Mouse (Mus musculus) limb, embryonic 10.5 days (tissue): ENCODE measurements around the gene Cuta. TPM values are rescaled to one million over a fixed set of nuclear protein-coding genes. Genes with fewer than 3 reads are reported as not detected.
A peak's percentile ranks its signal among the peaks of the same experiment; 100 is the strongest.
"Not testable (repeated sequence)": the region's sequence is repeated elsewhere in the genome, so short reads cannot be mapped to it uniquely, and the experiment has no call there.

Experiments used
- DNase-seq: peaks from one replicate; pipeline ENCODE4 v3.0.0-alpha.2; 2017; ENCODE audit warnings: low spot score
- H3K27ac ChIP-seq: fragments of 300-500 bp; sonication (generic); 2 replicates; pipeline ENCODE4 v1.5.1; 2016; ENCODE audit warnings: mild to moderate bottlenecking
- H3K27me3 ChIP-seq: fragments of 300-500 bp; sonication (generic); 2 replicates; pipeline ENCODE4 v1.6.1; 2016; ENCODE audit warnings: low read depth, mild to moderate bottlenecking; ENCODE audit not compliant: poor library complexity, severe bottlenecking
- H3K36me3 ChIP-seq: fragments of 300-500 bp; sonication (generic); 2 replicates; pipeline ENCODE4 v1.6.1; 2016; ENCODE audit warnings: mild to moderate bottlenecking, moderate library complexity
- H3K4me1 ChIP-seq: fragments of 300-500 bp; sonication (generic); 2 replicates; pipeline ENCODE4 v1.6.1; 2016
- H3K4me3 ChIP-seq: fragments of 300-500 bp; sonication (generic); 2 replicates; pipeline ENCODE4 v1.5.1; 2016; ENCODE audit warnings: mild to moderate bottlenecking, moderate library complexity
- H3K9me3 ChIP-seq: fragments of 300-500 bp; sonication (generic); replicated peaks from 2 replicates; pipeline ENCODE4 v1.6.1; 2016; ENCODE audit warnings: mild to moderate bottlenecking
- whole genome bisulfite sequencing: fragments of 180-500 bp; shearing (Covaris S2); methylation state at CpG from one replicate; pipeline ENCODE4 v1.1.7; 2016; 5-methylcytosine and 5-hydroxymethylcytosine counted together
- polyA plus RNA-seq: library from polyadenylated mRNA; unstranded; fragments of >200 nt; fragmentation: Nextera tagmentation; extraction: Ambion mirVana; gene quantifications from 2 replicates; pipeline ENCODE4 v1.2.1, GENCODE M21; 2016

The Cuta gene
- 184 and 188 TPM in 2 replicates for polyA plus RNA-seq

DNA sequence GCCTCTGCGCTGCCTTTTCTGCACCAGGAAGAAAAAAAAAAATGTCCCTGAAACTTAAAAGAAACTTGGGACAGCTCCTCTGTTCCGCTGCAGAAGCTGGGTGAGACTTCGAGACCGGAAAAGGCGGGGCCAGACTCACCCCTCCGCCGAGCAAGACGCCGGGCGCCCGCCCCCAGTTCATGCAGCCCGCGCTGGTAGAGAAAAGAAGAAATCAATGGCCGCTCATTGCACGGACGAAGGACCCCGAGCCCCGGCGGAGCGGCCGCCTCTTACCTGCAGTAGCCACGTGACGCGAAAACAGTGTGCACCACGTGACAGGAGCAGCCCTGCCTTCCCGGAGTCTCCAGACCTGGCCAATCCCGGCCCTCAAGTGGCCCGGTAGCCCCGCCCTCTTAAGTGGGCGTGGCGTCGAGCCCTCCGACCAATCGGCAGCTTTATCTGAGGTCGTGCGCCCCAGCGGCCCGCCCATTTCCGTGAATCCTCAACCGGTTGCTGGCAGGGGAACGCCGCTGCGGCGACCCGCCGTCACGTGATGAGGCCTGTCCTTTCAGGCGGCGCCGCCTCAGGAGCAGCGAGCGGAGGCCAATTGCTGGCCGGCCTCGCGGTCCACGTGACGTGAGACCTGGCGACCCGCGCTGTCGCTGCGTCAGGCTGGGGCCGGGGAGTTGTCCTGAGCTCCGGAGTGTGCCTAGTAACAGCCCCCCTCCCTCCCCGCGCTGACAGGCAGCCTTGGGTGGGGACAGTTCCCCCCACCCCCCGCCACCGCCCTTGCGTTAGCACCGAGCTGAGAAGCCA lies at the start of gene Cuta:
TSS of gene Cuta (minus strand) at position 392 of the 795 bp plus-strand sequence.
- WGBS = under 1% methylated on average over 70 of the region's 70 CpGs
- peaks cover 61% of the 10 kb centered on the region for H3K4me1 ChIP-seq

DNA sequence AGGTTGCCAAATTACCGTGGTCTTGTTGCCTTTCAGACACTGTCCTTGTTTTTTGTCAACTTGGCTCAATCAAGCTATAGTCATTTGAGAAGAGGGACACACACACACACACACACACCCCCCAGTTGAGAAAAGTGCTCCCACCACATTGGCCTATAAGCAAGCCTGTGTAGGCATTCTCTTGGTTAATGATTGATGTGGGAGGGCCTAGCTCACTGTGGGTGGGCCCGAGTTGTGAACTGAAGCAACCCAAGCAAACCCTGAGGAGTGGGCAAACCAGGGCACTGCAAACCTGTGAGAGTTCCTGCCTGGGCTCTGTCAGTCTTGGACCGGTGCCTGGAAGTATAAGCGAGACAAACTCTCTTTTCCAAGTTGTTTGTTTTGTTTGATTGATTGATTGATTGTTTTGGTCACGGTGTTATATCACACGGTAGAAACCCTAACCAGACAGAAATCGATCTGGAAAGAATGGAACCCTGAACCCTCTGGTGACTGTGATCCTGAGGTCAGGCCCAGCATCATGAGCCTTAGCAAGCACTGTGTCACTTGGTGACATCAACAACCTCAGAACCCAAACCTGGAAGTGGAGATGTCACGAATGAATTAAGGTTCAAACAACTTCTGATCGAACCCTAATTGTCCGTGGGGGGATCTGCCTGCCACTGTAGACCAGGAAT lies 46.3 kb upstream of the Cuta start:
- no peaks in the 10 kb centered on the region for H3K9me3 ChIP-seq
- no peaks in the 10 kb centered on the region for H3K27me3 ChIP-seq
- H3K36me3 ChIP-seq = peaks cover 6% of the 10 kb centered on the region
- H3K27ac ChIP-seq = no peak overlapping the region
- no peaks in the 10 kb centered on the region for H3K4me1 ChIP-seq
- WGBS = 91% methylated on average over 10 of the region's 10 CpGs
- no peak for DNase-seq
- no peak overlapping the region for H3K4me3 ChIP-seq

More for the DNA sequence above, at the start of gene Cuta:
- Histone ChIP-seq H3K36me3 (peaks cover 34% of the 10 kb centered on the region), H3K9me3 (no peaks in the 10 kb centered on the region), H3K4me3 (peak within 1 kb of the TSS; percentile 75), H3K27ac (peak within 1 kb of the TSS; percentile 88), H3K27me3 (no peaks in the 10 kb centered on the region)
- DNase-seq = peak; percentile 99

DNA sequence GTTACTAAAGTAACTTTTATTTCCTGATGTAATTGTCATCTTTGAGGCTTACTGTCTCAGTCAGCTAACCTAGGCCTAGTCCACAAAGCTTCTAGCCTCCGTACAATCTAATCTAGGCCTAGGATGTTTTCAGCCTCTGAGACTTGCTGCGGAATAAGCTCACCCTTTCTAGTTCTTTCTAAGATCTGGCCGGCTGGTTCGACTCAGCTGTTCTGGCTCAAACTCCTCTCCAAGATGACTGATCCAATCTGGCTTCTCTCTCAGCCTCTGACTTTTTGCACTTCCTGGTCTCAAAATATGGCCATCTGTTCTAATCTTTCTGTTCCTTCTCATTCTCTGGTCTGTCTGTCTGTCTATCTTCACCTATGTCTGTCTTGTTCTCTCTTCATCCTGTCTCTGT lies 44.0 kb upstream of the Cuta start:
- 93% methylated on average over 4 of the region's 4 CpGs for WGBS
- DNase-seq = no peak
- peaks cover 29% of the 10 kb centered on the region for H3K36me3 ChIP-seq
- H3K27me3 ChIP-seq = no peaks in the 10 kb centered on the region
- no peak overlapping the region for H3K4me3 ChIP-seq
- no peaks in the 10 kb centered on the region for H3K9me3 ChIP-seq
- no peaks in the 10 kb centered on the region for H3K4me1 ChIP-seq
- no peak overlapping the region for H3K27ac ChIP-seq

DNA sequence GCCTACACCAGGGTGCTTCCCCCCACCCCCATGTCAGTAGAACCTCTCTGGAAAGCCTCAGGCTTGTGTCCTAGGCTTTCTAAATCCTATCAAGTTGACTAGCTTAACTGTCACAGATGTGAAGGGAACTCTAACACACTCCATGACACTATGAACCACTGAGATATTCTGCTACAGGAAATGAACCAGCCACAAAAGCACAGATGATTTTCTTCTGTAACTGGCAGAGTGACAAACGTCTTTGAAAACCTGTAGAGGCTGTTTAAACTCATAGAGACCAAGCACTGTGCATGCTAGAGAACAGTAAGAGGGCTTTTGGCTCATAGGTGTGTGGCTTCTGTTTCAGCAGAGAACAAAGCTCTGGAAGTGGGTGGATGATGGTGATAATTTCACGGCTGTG lies 41.7 kb upstream of the Cuta start:
- no peak for DNase-seq
- no peaks in the 10 kb centered on the region for H3K27me3 ChIP-seq
- WGBS = 85% methylated on average over 2 of the region's 2 CpGs
- H3K9me3 ChIP-seq = no peaks in the 10 kb centered on the region
- H3K27ac ChIP-seq = no peak overlapping the region
- H3K4me1 ChIP-seq = peaks cover 4% of the 10 kb centered on the region
- H3K4me3 ChIP-seq = no peak overlapping the region
- peaks cover 52% of the 10 kb centered on the region for H3K36me3 ChIP-seq

DNA sequence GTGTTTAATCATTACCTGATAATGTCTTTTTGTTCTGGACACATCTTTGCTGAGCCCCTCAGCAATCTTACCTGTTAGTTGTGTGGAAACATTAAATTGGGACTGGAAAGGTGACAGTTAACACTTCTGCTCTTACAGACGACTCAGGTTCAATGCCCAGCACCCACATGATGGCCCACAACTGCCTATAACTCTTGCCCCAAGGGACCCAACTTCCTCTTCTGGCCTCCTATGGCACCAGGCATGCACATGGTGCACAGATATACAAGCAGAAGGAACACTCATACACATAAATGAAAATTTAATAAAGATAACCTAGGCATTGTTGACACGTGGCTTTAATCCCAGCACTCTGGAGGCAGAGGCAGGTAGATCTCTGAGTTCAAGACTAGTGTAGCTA lies 40.1 kb upstream of the Cuta start:
- Histone ChIP-seq H3K9me3 (no peaks in the 10 kb centered on the region), H3K4me1 (peaks cover 14% of the 10 kb centered on the region), H3K4me3 (no peak overlapping the region), H3K36me3 (peaks cover 69% of the 10 kb centered on the region), H3K27ac (no peak overlapping the region), H3K27me3 (no peaks in the 10 kb centered on the region)
- no peak for DNase-seq
- WGBS = 85% methylated on average over 2 of the region's 2 CpGs

DNA sequence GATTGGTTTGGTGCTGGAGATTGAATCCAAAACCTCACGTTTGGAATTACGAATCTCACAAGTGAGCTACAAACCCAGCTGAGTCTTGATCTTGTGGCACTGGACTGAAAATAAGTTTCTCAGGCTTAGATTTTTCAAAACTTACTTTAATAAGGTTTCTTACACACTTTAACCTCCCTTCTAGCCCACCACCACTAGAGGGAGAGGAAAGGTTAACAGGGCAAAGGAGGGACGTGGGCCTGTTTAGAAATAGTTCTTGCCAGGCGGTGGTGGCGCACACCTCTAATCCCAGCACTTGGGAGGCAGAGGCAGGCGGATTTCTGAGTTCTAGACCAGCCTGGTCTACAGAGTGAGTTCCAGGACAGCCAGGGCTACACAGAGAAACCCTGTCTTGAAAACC lies 38.0 kb upstream of the Cuta start:
- DNase-seq, H3K27ac ChIP-seq, H3K9me3 ChIP-seq, H3K4me3 ChIP-seq, H3K27me3 ChIP-seq: not testable (repeated sequence)
- WGBS = 96% methylated on average over 6 of the region's 6 CpGs
- H3K36me3 ChIP-seq = peaks cover 74% of the 10 kb centered on the region
- peaks cover 26% of the 10 kb centered on the region for H3K4me1 ChIP-seq

DNA sequence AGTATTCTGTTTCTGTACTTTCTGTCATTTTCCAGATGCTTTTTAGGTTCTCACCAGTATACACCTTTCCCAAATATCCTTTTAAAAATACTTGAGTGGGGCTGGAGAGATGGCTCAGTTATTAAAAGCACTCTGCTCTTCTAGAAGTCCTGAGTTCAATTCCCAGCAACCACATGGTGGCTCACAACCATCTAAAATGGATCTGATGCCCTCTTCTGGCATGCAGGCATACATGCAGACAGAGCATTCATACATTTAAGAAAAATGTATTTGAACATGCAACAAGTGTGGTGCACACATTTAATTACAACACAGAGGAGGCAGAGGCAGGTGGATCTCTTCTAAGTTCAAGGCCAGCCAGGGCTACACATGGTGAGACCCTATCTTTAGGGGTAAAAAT lies 36.0 kb upstream of the Cuta start:
- no peaks in the 10 kb centered on the region for H3K27me3 ChIP-seq
- H3K36me3 ChIP-seq = peaks cover 73% of the 10 kb centered on the region
- no peak overlapping the region for H3K4me3 ChIP-seq
- DNase-seq = no peak
- H3K9me3 ChIP-seq = no peaks in the 10 kb centered on the region
- H3K27ac ChIP-seq = no peak overlapping the region
- peaks cover 44% of the 10 kb centered on the region for H3K4me1 ChIP-seq

DNA sequence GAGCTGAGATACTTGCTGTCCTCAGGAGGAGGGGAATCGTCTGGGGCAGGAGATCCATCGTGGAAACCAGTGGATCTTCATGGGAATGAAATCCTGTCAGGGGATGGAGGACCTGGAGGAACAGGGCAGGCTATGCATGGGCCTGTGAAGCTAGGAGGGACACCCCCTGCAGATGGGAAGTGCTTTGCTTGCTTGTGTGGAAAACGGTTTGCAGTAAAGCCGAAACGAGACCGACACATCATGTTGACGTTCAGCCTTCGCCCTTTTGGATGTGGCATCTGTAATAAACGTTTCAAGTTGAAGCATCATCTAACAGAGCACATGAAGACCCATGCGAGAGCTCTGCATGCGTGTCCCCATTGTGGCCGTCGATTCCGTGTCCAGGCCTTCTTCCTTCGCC lies 35.2 kb upstream of the Cuta start:
- H3K36me3 ChIP-seq = peaks cover 70% of the 10 kb centered on the region
- H3K4me3 ChIP-seq = 0 out of 2 replicates have a peak overlapping the region, but pooled peaks have one; percentile 83
- H3K27me3 ChIP-seq = no peaks in the 10 kb centered on the region
- H3K27ac ChIP-seq = no peak overlapping the region
- peaks cover 49% of the 10 kb centered on the region for H3K4me1 ChIP-seq
- DNase-seq = no peak
- H3K9me3 ChIP-seq = no peaks in the 10 kb centered on the region
- 95% methylated on average over 15 of the region's 15 CpGs for whole genome bisulfite sequencing

DNA sequence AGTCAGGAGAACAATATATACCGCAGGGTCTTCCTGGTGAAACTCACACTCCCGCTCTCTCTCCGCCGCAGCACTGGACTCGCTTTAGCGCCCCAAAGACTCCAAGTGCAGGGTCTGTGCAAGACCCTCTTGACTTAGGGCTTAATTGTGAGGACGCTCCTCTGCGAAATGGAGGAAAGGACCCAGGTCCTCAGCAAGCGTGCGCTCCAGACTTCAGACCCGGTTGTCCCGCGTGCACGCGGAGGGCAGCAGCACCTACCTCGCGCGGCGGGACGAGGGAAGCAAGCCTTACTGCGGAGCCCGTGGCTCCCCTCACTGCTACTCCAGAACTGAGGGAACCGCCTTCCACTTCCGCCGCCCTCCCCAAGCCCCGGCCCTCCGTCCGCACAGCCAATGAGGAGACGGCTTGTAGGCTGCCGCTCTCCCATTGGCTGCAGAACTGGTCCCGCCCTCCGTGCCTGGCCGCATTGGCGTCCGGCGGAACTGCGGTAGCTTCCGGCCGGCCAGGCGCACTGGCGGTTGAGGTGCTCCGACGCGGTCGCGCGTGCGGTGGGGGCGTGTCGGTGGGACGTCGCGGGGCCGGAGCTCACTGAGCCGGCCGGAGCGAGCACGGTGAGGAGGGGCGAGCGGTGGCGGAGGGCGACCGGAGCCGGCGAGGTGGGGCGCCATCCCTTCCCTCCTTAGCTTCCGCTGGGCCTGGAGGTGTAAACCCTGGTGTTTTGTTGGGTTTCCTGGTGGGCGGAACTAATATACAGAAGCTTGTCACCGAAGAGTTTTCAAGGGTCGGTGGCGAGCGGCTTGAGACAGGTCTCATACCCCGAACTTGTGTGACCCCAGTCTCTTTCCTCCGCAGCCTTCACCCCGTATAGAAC lies 33.6 kb upstream of the Cuta start, which contains the start of gene Zbtb9:
TSS of gene Zbtb9 (plus strand) at position 465 of the 872 bp plus-strand sequence.
- peaks cover 49% of the 10 kb centered on the region for H3K4me1 ChIP-seq
- WGBS = under 1% methylated on average over 75 of the region's 75 CpGs
- peak within 1 kb of the TSS; percentile 83 for H3K4me3 ChIP-seq
- no peaks in the 10 kb centered on the region for H3K27me3 ChIP-seq
- H3K36me3 ChIP-seq = peaks cover 70% of the 10 kb centered on the region
- peak; percentile 97 for DNase-seq
- peak within 1 kb of the TSS; percentile 89 for H3K27ac ChIP-seq
- no peaks in the 10 kb centered on the region for H3K9me3 ChIP-seq

DNA sequence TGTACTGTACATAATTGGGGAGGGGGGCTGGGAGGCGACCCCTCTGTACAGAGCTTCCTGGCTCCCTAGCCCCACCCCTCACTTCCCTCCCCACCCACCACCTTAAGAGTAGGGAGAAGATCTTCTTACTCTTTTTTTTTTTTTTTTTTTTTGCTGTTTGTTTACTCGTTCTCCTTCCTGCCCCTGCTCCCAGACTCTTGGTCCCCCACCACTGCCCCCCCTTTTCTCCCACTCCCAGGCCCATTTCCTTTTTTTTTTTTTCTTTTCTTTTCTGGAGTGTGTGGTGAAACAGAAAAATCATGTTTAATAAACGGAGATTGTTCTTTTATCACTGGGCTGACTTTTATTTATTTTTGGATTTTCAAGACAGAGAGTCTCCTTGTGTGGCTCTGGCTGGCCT lies 32.7 kb upstream of the Cuta start:
- Histone ChIP-seq H3K27me3 (no peaks in the 10 kb centered on the region), H3K4me3 (peak overlapping the region; percentile 83), H3K36me3 (peaks cover 70% of the 10 kb centered on the region), H3K27ac (peak overlapping the region; percentile 89), H3K9me3 (no peaks in the 10 kb centered on the region), H3K4me1 (peaks cover 49% of the 10 kb centered on the region)
- WGBS = 6% methylated on average over 3 of the region's 3 CpGs
- DNase-seq = no peak

DNA sequence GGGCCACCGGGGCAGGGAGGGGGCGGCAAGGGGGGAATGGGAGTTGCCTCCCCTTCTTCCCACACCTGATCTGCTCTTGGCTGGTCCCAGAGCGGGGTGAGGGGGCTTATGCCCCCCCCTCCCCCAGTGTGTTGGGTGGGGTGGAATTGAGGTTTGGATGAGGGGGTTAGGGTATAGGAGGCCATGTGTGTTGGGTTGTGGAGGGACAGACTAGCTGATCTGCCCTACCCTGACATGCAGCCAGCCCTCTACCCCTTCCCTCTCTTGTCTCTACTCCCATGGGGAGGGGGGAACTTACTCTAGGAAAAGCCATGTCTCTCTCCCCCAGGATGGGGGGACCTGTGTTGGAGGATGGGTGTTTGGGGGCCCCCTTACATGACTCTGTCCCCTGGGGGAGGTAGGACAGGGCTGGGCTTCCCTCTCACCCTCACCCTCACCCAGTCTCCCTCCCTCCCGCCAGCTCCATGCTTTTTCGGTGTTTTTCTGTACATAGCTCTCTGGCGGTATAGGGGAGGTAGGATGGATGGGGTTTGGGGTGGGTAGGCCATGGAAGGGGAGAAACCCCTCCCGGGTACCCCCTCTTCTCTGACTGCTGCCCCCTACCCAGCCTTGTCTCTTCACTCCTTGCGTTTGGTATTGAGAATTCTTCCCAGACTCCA lies 32.0 kb upstream of the Cuta start:
- peaks cover 70% of the 10 kb centered on the region for H3K36me3 ChIP-seq
- DNase-seq = no peak
- peaks cover 46% of the 10 kb centered on the region for H3K4me1 ChIP-seq
- no peaks in the 10 kb centered on the region for H3K9me3 ChIP-seq
- H3K27ac ChIP-seq = no peak overlapping the region; the same call in 1 of the 2 replicates
- H3K27me3 ChIP-seq = no peaks in the 10 kb centered on the region
- peak overlapping the region; percentile 83 for H3K4me3 ChIP-seq
- WGBS = 58% methylated on average over 8 of the region's 8 CpGs

DNA sequence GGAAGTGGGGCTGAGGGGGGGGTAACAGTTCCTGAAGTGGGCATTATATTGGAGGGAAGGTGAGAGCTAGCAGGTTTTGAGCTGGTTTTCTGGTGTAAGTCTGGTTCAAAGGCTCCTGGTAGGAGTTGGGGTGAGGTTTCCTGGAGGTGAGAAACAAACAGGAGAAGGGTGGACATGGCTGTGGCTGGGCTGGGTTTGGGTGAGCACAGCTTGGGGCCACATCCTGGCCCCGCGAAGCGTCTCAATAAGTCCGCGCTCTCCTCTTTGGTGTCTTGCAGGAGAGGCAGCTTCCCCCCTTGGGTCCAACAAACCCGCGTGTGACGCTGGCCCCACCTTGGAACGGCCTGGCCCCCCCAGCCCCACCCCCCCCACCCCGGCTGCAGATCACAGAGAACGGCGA lies 30.9 kb upstream of the Cuta start:
- Histone ChIP-seq H3K4me1 (peaks cover 39% of the 10 kb centered on the region), H3K9me3 (no peaks in the 10 kb centered on the region), H3K4me3 (no peak overlapping the region), H3K27me3 (no peaks in the 10 kb centered on the region), H3K36me3 (peaks cover 70% of the 10 kb centered on the region), H3K27ac (no peak overlapping the region)
- no peak for DNase-seq
- 64% methylated on average over 12 of the region's 12 CpGs for WGBS
